Mouse (Mus musculus) R1 (cell line): ENCODE results near the gene Sstr1.

ENCODE experiments used
- DNase-seq: peaks from one replicate; pipeline ENCODE4 v3.0.0-alpha.2; 2018; ENCODE audit warnings: low read depth, low spot score

Sstr1 gene

DNA sequence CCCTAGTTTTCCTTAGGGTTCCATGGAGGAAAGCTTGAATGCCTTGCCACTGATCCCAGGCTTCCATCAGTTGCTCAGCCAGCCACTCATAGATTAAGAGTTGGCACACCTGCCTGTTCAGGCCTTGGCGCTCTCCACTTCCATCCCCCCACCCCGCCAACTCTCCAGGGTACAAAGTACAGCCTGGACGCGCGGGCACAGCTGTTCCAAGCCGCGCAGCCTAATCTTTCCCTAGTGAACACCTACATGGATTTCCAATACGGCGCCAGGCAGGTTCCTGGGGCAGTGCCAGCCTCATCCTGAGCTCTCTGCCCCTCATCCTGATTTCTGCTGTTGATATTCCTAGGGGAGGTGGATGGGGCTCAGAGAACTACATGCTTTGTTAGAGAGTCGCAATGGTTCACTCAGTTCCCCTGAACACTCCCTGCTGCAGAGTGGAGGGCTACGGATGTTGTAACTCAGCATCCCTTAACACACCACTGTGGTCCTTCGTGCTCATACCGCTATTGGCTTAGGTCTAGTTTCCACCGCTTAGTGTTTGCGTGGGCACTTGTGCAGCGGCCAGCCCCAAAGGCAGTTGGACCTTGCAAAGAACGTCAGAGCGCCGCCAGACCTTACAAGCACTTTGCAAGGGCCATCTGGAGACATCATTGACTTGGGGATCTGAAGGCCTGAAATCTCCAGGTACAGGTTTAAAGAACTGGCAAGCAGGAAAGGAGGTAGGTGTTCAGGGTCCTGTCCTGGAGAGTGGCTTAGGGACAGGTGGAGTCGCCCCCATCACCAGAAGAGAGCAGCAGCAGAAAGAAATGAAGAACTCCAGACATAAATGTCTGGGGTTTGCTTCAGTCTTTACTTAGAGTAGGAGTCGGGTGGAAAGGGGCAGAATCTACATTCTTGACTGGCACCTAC is at the start of gene Sstr1:
Gene Sstr1, plus strand, starts transcription at position 610 of the 909 bp plus-strand sequence.
- peak; percentile 17 for DNase-seq

DNA sequence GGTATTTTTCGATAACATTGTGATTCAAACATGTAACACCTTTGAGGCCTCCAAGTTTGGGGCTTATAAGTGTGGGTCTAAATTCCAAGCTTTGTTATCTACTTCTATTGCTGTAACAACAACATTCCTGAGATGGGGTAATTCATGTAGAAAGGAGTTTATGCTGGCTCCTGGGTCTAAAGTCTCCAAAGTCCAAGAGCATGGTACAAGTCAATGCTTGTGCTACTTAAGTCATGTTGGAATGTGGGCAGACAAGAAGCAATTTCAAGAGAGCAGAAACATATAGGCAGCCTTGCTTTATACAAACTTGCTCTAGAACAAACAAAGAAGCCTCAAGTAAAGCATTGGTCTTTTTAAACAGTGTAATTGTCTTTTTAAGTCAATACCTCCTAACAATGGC is 12.8 kb upstream of the Sstr1 start:
- DNase-seq, result no peak

DNA sequence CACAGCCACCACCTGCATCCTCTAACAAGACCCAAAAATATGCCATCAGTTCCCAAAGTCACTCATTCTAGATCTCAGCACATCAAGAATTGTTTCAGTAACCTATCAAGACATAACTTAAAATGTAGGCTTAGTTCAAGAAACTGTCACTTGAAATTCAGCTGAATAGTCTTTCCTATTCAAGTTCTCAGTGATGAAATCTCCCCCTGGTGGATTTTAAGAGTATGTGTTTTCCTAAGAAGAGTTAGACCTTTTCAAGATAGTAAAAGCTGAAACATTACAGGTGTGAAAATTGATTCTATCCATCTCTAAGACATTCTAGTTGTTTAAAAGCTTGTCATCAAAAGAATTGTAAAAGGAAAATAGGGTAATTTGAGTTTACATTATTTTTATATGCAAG is 10.4 kb upstream of the Sstr1 start:
- DNase-seq, result peak; percentile 26

DNA sequence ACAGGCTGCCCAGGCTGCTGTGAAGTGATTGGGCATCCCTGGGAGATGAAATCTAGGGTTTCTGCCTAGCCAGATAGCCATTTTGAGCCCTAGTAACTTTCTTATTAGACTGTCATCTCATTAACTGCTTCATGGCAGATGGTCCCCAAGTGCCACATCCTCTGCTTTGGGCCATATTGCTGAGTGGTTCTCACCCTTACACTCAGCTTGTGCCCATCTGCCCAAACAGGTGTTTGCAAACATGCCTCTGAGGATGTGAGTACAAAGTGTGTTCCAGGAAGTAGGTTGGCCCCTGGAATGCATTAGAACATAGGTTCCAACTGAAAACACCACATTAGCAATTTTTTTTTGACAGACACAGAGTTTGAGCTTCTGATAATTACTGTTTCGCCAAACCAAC is 3.6 kb upstream of the Sstr1 start:
- DNase-seq, result no peak

DNA sequence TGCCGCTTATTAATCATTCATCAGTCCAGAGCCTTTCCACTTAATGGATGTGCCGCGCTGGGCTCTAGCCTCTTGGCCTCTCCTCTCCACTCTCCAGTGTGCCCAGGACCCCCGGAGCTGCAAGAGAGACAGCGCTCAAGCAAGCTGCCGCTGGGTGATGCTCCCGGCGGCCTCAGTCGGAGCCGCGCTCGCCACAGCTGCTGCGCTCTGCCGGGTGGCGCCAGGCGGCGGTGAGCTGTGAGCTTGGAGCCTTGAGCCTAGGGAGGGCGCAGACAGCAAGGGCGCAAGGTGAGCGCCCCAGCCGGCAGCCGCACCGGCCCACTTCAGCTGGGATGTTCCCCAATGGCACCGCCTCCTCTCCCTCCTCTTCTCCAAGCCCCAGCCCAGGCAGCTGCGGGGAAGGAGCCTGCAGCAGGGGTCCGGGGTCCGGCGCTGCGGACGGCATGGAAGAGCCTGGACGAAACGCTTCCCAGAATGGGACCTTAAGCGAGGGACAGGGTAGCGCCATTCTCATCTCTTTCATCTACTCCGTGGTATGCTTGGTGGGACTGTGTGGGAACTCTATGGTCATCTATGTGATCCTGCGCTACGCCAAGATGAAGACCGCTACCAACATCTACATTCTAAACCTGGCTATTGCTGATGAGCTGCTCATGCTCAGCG is 820 bp downstream of the Sstr1 start:
- peak; percentile 46 for DNase-seq

DNA sequence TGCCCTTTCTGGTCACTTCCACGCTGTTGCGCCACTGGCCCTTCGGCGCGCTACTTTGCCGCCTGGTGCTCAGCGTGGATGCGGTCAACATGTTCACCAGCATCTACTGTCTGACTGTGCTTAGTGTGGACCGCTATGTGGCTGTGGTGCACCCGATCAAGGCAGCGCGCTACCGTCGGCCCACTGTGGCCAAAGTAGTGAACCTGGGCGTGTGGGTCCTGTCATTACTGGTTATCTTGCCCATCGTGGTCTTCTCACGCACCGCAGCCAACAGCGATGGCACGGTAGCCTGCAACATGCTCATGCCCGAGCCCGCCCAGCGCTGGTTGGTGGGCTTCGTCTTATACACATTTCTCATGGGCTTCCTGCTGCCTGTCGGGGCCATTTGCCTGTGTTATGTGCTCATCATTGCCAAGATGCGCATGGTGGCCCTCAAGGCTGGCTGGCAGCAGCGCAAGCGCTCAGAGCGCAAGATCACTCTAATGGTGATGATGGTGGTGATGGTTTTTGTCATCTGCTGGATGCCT is 1.4 kb downstream of the Sstr1 start:
- peak; percentile 24 for DNase-seq

DNA sequence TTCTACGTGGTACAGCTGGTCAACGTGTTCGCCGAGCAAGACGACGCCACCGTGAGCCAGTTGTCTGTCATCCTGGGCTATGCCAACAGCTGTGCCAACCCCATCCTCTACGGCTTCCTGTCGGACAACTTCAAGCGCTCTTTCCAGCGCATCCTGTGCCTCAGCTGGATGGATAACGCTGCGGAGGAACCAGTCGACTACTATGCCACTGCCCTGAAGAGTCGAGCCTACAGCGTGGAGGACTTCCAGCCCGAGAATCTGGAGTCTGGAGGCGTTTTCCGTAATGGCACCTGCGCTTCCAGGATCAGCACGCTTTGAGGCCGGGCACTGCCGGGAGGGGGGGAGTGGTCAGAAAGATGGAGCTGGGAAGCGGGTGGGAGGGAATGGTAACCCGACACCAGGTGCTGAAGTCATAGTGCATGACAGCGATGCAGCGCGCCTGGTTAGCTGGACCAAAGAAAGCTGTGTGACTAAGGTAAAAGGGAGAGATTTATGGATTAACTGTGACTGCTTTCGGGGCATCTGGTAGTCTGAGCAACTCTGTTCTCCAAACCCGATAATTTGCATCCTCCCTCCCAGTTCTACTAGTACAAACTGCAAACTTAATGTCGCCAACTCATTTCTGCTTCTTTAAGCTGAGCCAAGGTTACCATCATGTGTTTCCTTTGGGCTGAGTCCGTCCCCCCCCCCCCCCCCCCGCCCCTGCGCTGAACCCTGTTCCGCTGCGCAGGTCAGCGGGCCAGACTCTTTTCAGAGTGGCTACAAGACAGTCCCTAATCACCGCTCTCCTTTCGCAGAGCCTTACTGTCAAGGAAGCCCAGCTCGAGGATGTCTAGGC is 2.1 kb downstream of the Sstr1 start:
- peak; percentile 80 for DNase-seq

DNA sequence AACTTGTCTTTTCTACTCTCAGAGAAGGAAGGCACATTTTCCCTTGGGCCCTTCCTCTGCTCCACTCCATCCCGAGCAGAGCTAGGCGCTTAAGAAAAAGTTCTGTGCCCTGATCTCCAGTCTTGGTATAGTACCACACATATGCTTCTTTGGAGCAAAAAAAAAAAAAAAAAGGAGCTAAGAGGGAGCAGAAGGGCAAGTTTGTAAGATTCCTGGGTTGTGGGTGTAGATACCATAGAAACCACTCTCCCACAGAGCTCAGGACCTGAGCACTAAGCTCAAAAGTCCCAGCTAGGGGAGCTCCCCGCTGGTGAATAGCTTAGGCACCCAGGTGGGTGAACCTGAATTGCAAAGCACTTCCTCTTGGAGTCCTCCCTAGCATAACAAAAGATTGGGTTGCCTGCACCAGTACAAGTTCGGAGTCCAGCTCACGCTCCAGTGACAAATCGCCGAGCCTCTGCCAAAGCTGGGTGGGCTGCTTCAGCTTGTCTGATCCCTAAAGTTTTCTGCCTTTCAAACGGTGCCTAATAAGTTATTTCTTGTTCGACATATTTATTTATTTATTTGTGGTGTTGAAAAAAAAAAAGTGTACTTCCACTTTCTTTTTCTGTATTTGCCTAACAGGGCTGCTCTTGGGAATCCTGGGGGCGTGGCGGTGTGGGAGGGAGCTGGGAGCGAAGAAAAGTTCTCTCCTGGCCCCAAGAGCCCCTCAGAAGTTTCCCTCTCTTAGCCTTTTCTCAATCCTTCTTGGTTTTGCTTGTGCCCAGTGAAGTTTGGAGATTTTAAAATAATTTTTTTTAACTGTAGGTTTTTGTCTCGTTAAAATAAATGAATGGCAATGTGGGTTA is 2.9 kb downstream of the Sstr1 start:
- DNase-seq, result peak; percentile 85

DNA sequence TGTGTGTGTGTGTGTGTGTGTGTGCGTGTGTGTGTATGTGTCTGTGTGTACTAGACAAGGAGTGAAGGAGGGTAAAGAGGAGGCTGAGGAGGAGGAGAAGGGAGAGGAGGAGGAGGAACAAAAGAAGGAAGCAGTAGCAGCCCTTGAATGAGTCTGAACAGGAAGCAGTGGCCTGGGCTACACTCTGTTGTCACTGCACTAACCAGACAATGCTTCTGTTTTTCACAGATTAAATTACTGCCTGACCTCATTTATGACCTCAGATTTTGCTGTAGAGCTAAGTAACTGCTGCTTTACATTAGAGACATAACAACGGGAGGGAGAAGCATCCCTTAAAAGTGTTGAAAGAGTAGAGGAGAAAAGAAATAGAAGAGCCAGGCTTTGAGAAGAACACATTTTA is 4.6 kb downstream of the Sstr1 start:
- no peak for DNase-seq

DNA sequence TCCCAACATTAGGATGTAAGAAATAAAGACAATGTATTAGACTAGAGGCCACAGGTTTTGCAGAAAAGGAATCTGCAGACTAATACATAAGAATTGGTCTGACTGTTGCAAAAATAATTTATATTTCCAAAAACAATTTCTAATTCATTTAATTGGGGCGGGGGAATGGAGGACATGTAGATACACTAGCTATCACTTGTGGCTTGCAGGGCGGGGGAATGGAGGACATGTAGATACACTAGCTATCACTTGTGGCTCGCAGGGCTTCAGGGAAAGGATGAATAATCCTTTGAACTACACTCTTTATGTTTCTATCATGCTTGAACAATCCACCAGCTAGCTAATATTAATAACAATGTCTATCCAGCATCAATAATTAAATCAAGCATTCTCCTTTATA is 7.5 kb downstream of the Sstr1 start:
- DNase-seq, result peak; percentile 18

DNA sequence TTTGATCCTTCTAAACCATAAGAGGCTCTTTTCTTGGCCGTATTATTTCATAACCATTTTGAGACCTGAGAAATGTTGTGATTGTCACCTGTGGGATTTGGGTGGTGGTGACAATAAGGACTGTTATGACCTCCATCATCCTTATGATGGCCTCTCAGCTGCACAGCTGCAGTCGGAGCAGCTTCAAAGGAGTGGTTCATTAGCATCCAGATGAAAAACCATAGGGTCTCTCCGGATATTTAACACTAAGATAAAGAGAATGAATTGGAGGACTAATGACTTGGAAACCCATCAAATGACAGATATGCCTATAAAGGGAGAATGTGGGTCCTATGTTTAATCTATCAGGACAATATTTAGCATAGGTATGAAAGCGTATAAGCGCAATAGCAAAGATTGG is 14.1 kb downstream of the Sstr1 start:
- no peak for DNase-seq

DNA sequence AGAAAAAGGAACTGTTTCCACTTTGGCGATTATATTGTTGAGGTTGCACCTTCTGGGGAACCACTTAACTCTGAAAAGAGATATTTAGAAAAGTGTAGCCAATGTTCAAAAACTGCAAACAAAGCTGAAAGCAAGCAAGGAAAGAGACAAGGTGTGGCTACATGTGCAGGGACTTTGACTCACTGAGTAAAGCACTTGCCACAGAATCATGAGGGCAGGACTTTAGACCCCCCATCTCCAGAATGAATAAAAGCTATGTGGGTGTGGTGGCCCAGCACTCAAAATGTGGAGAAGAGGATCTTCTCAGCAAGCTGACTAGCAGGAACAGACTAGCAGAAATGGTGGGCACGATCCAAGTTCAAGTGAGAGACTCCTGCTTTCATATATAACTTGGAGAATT is 20.9 kb downstream of the Sstr1 start:
- DNase-seq, result no peak

DNA sequence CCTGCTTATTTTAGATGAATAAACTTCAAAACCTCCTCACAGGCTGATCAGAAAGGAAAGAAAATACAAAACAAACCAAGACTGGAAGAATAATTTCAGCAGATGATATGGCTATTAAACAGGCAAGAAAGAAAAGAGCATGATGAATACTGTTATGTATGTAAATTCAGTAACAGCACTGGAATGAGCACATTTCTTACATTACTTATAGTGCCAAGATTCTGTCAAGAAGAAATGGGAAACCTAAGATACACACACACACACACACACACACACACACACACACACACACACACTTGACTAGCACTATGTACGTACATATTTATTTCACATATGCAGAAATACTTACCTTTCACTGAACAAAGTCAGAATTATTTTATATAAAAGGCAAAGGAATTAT is 40.3 kb downstream of the Sstr1 start:
- no peak for DNase-seq
